Mouse (Mus musculus): Measurements from ENCODE around the gene Adam12. TPM values are rescaled to one million over a fixed set of nuclear protein-coding genes. Genes with fewer than 3 reads are reported as not detected.
A peak's percentile ranks its signal among the peaks of the same experiment; 100 is the strongest.

Gene Adam12
- total RNA-seq, 2 experiments from 2014 or later, result 14.3 to 15.3 TPM

- intact Hi-C loops (cut with DNase I), result no loop called here
- DNase-seq, result no peak
Measured at GRCm38 (mm10) chr7:134159608-134160007, 72.3 kb downstream of the Adam12 start.

GRCm38 (mm10) chr7:134151330-134151729, 80.6 kb downstream of the Adam12 start:
- no peak for DNase-seq
- intact Hi-C loops (cut with DNase I), result no loop called here

- DNase-seq, result no peak
- intact Hi-C loops (cut with DNase I), result no loop called here
Measured at GRCm38 (mm10) chr7:134150305-134150704, 81.6 kb downstream of the Adam12 start.

GRCm38 (mm10) chr7:134149351-134149750, 82.6 kb downstream of the Adam12 start:
- intact Hi-C loops (cut with DNase I), result no loop called here
- no peak for DNase-seq

GRCm38 (mm10) chr7:134147561-134147960, 84.4 kb downstream of the Adam12 start:
- no peak for DNase-seq
- intact Hi-C loops (cut with DNase I), result no loop called here

- intact Hi-C loops (cut with DNase I), result no loop called here
Measured at GRCm38 (mm10) chr7:134146821-134147220, 85.1 kb downstream of the Adam12 start.

GRCm38 (mm10) chr7:134144111-134144510, 87.8 kb downstream of the Adam12 start:
- no peak for DNase-seq
- intact Hi-C loops (cut with DNase I), result no loop called here

More at GRCm38 (mm10) chr7:134146821-134147220, 85.1 kb downstream of the Adam12 start:
- no peak for DNase-seq

- intact Hi-C loops (cut with DNase I), result no loop called here
- DNase-seq, result no peak
Measured at GRCm38 (mm10) chr7:134139291-134139949, 92.5 kb downstream of the Adam12 start.

GRCm38 (mm10) chr7:134132323-134132722, 99.6 kb downstream of the Adam12 start:
- intact Hi-C loops (cut with DNase I), result no loop called here
- no peak for DNase-seq

GRCm38 (mm10) chr7:134128087-134128522, 103.8 kb downstream of the Adam12 start:
- peak; percentile 21 for DNase-seq
- intact Hi-C loops (cut with DNase I), result no loop called here

- intact Hi-C loops (cut with DNase I), result no loop called here
- DNase-seq, result no peak
Measured at GRCm38 (mm10) chr7:134121397-134121796, 110.5 kb downstream of the Adam12 start.

GRCm38 (mm10) chr7:134115438-134115837, 116.5 kb downstream of the Adam12 start:
- no peak for DNase-seq
- intact Hi-C loops (cut with DNase I), result no loop called here

- intact Hi-C loops (cut with DNase I), result no loop called here
- no peak for DNase-seq
Measured at GRCm38 (mm10) chr7:134114311-134115188, 117.4 kb downstream of the Adam12 start.

GRCm38 (mm10) chr7:134113829-134114228, 118.1 kb downstream of the Adam12 start:
- intact Hi-C loops (cut with DNase I), result no loop called here
- no peak for DNase-seq

GRCm38 (mm10) chr7:134110116-134110515, 121.8 kb downstream of the Adam12 start:
- intact Hi-C loops (cut with DNase I), result no loop called here

GRCm38 (mm10) chr7:134107849-134108248, 124.1 kb downstream of the Adam12 start:
- intact Hi-C loops (cut with DNase I), result no loop called here
- no peak for DNase-seq

More at GRCm38 (mm10) chr7:134110116-134110515, 121.8 kb downstream of the Adam12 start:
- no peak for DNase-seq

- DNase-seq, result peak; percentile 5
- intact Hi-C loops (cut with DNase I), result no loop called here
Measured at GRCm38 (mm10) chr7:134099010-134099409, 132.9 kb downstream of the Adam12 start.

- intact Hi-C loops (cut with DNase I), result no loop called here
Measured at GRCm38 (mm10) chr7:134097861-134098260, 134.1 kb downstream of the Adam12 start.

GRCm38 (mm10) chr7:134093871-134094270, 138.1 kb downstream of the Adam12 start:
- intact Hi-C loops (cut with DNase I), result no loop called here
- DNase-seq, result no peak

More at GRCm38 (mm10) chr7:134097861-134098260, 134.1 kb downstream of the Adam12 start:
- no peak for DNase-seq

GRCm38 (mm10) chr7:134090764-134091163, 141.2 kb downstream of the Adam12 start:
- intact Hi-C loops (cut with DNase I), result no loop called here

GRCm38 (mm10) chr7:134090256-134090655, 141.7 kb downstream of the Adam12 start:
- intact Hi-C loops (cut with DNase I), result no loop called here
- DNase-seq, result no peak

More at GRCm38 (mm10) chr7:134090764-134091163, 141.2 kb downstream of the Adam12 start:
- DNase-seq, result peak; percentile 7
